Mouse (Mus musculus): Measurements from ENCODE around the gene Ccdc7a.

The Ccdc7a gene

GRCm38 (mm10) chr8:128690056-128690455, 375.3 kb downstream of the Ccdc7a start:
- in situ Hi-C loops (cut with MboI; ENCODE audit: unreplicated experiment in 2 of 2) = loop anchor here in 1 of 2 experiments (25.0 kb wide), 1 partner anchor 1728 kb away; the partner anchor contains the start of gene Rbm34

DNA sequence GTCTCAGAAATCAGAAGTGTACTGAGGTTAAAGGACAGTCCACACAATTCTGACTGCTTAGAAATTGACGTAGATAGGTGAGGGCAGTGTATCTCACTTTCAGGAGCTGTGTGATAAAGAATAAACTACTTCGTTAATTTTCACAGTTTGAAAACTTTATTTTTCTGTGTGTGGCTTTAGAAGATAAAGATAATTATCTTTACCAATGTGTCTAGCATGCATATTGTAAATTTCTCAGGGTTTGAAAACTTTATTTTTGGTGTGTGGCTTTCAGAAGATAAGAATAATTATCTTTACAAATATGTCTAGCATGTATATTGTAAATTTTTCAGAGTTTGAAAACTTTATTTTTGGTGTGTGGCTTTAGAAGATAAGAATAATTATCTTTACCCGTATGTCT, 376.6 kb downstream of the Ccdc7a start:
- in situ Hi-C loops (cut with MboI; ENCODE audit: unreplicated experiment in 2 of 2) = loop anchor here in 1 of 2 experiments (25.0 kb wide), 1 partner anchor 1726 kb away; the partner anchor contains the start of gene Rbm34

GRCm38 (mm10) chr8:128686429-128686990, 378.8 kb downstream of the Ccdc7a start:
- in situ Hi-C loops (cut with MboI; ENCODE audit: unreplicated experiment in 2 of 2) = loop anchor here in 1 of 2 experiments (25.0 kb wide), 1 partner anchor 1724 kb away; the partner anchor contains the start of gene Rbm34

GRCm38 (mm10) chr8:128685507-128686428, 379.5 kb downstream of the Ccdc7a start, which contains the start of gene Itgb1:
Itgb1 (plus strand) TSS chr8:128685654.
- in situ Hi-C loops (cut with MboI; ENCODE audit: unreplicated experiment in 2 of 2) = loop anchor here in 1 of 2 experiments (25.0 kb wide), 1 partner anchor 1723 kb away; the partner anchor contains the start of gene Rbm34

DNA sequence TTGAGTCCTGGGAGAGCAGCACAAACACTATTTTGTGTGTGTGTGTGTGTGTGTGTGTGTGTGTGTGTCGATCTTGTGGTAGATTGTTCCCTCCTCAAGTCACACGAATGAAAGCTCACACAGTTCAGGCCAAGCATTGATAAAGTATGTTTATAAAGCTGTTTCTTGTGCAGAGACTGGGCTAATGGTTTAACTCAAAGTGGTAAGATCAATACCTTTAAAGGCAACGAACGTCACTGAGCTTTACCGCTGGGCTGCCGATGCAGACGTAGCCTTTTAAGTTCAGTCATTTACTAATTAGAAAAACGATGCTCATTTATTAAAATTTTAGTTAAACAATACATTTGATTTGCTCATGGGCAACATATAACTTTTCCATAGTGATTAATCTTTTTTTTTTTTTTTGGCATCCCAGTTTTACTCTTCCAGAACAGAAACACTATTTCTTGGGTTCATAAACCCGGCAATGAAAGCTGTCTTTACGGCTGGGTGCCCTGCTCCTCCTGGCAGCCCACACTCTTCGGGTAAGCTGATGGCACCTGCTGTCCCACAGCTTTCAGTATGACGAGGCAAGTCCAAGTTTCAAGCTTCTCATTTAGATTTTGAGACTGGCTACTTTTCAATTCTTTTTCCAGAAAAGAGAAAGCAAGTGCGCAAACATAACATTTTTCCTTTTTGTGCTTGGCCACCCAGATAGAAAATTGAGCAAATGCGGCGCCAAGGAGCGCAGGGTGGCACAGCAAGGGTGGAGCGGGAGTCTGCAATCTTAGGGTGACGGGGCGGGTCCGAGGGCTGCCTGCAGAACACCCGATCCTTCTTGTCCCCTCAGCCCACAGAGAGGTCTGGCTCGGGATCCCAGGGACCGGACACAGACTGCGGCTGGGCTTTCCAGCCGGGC, 380.5 kb downstream of the Ccdc7a start:
- in situ Hi-C loops (cut with MboI; ENCODE audit: unreplicated experiment in 2 of 2) = loop anchor here in 1 of 2 experiments (25.0 kb wide), 1 partner anchor 1723 kb away; the partner anchor contains the start of gene Rbm34
